Mouse (Mus musculus): ENCODE measurements around the gene Ankle2.

DNA sequence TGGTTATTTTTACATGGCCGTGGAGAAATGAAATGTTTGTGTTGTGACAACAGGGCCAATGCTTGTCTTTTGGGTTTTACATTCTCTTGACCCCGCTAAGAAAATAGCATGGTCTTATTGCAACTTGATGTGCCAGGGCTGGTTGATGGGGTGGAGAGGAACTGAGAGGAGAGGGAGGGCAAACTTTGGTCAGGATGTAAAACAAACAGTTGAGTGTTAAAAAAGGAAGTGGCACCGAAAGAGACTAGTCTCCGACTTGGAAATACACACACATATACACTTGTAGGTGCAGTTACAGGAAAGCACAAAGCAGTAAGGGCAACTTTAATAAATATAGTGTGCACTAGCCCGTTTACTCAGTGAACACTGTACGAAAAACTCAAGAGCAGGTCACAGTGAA is 1.5 kb downstream of the Ankle2 start:
- TF ChIP-seq CTCF (conservative IDR thresholded peaks at IDR 0.05; ENCODE audit: insufficient read depth, insufficient read length, low read depth, low read length) = no peak
- TF ChIP-seq POLR2A (IDR thresholded peaks at IDR 0.05; ENCODE audit: low read depth, low read length) = no peak

All from kidney, adult 2 months (tissue).